Comparison of ENCODE assay signal across 27 mouse cellular contexts in genomic region chr16:90265106-90265505, GRCm38 (mm10). TPM values are rescaled to one million over a fixed set of nuclear protein-coding genes. Genes with fewer than 3 reads are reported as not detected.
DNase-seq lines count a peak whose midpoint lies in the region; ATAC-seq and TF ChIP-seq lines count a peak whose summit lies in the region.
"Had no signal": no experiment of that assay in that cellular context is flagged by ENCODE, and none has a peak within 500 bp of the region (broad histone marks: within the 10 kb centered on the region; RNA-seq: fewer than 3 reads in every experiment).

No protein-coding gene starts in this region.

- no peak for TF ChIP-seq POLR2A in MEL (IDR thresholded peaks at IDR 0.05; ENCODE audit: control insufficient read depth in 1 of 2, insufficient read depth in 1 of 2, low read depth in 1 of 2, low read length in 2 of 2, poor library complexity in 1 of 2)

- H3K4me1 ChIP-seq in heart, embryonic 12.5 days (replicated peaks) = peaks cover 42% of the 10 kb centered on the region
- peaks cover 8 to 14% of the 10 kb centered on the region in 2 experiments for H3K4me1 ChIP-seq in MEL (ENCODE audit: control insufficient read depth in 1 of 2, insufficient read depth in 2 of 2, low read length in 2 of 2)
- H3K4me1 ChIP-seq in liver, embryonic 14.5 days (replicated peaks; ENCODE audit: control insufficient read depth in 2 of 2, insufficient read depth in 2 of 2, low read length in 1 of 2) = peaks cover 33 to 37% of the 10 kb centered on the region in 2 experiments
- H3K4me1 ChIP-seq in intestine, postnatal 0 days (replicated peaks; ENCODE audit: control insufficient read depth, insufficient read depth, low read length) = 0 out of 2 replicates have a peak, but pooled peaks cover 4% of the 10 kb centered on the region
- H3K4me1 ChIP-seq: midbrain, embryonic 15.5 days had no signal

- H3K4me3 ChIP-seq in heart, embryonic 12.5 days = no peak overlapping the region
- no peak overlapping the region for H3K4me3 ChIP-seq in MEL (ENCODE audit: control insufficient read depth in 1 of 2, insufficient read depth in 1 of 2, low read depth in 2 of 2, low read length in 2 of 2)
- no peak overlapping the region for H3K4me3 ChIP-seq in liver, embryonic 14.5 days (ENCODE audit: insufficient read depth in 1 of 2, low read depth in 2 of 2, low read length in 2 of 2)
- no peak overlapping the region for H3K4me3 ChIP-seq in intestine, postnatal 0 days (ENCODE audit: low read depth, low read length)
- H3K4me3 ChIP-seq: embryonic facial prominence, embryonic 13.5 days; erythroblast, embryonic 14.5 days; forebrain, embryonic 12.5 days; limb, embryonic 12.5 days; megakaryocyte, embryonic 14.5 days; midbrain, embryonic 15.5 days; myocyte; neural tube, embryonic 13.5 days had no signal

- H3K36me3 ChIP-seq in heart, embryonic 12.5 days = peaks cover 21% of the 10 kb centered on the region
- H3K36me3 ChIP-seq in MEL (ENCODE audit: control insufficient read depth in 1 of 2, insufficient read depth in 2 of 2, low read length in 2 of 2) = peaks cover 22 to 32% of the 10 kb centered on the region in 2 experiments
- H3K36me3 ChIP-seq in liver, embryonic 14.5 days (replicated peaks; ENCODE audit: control insufficient read depth, insufficient read depth, low read depth) = peaks cover 11% of the 10 kb centered on the region
- peaks cover 10% of the 10 kb centered on the region; the same call in 1 of the 2 replicates for H3K36me3 ChIP-seq in intestine, postnatal 0 days (ENCODE audit: control insufficient read depth, insufficient read depth)

- H3K79me2 ChIP-seq in MEL (ENCODE audit: control insufficient read depth, insufficient read depth, low read length, poor library complexity) = peaks cover 42% of the 10 kb centered on the region

- WGBS in heart, embryonic 12.5 days = 52% methylated on average over 1 of the region's 1 CpGs
- WGBS in liver, embryonic 14.5 days (ENCODE audit: insufficient replicate concordance) = 24% methylated on average over 1 of the region's 1 CpGs
- 56% methylated on average over 1 of the region's 1 CpGs for WGBS in intestine, postnatal 0 days

- H3K9me3 ChIP-seq in heart, embryonic 12.5 days (replicated peaks) = no peaks in the 10 kb centered on the region
- no peaks in the 10 kb centered on the region for H3K9me3 ChIP-seq in MEL (replicated peaks; ENCODE audit: insufficient read depth, low read length)
- H3K9me3 ChIP-seq in liver, embryonic 14.5 days (ENCODE audit: control insufficient read depth, low read length) = no peaks in the 10 kb centered on the region
- H3K9me3 ChIP-seq in intestine, postnatal 0 days (ENCODE audit: control insufficient read depth) = no peaks in the 10 kb centered on the region
- H3K9me3 ChIP-seq: embryonic facial prominence, embryonic 13.5 days; forebrain, embryonic 12.5 days; limb, embryonic 12.5 days; megakaryocyte, embryonic 14.5 days; midbrain, embryonic 15.5 days; neural tube, embryonic 13.5 days had no signal

- no peak overlapping the region for H3K4me2 ChIP-seq in heart, embryonic 12.5 days
- peak overlapping the region; percentile 56 for H3K4me2 ChIP-seq in liver, embryonic 14.5 days (ENCODE audit: low read depth)
- H3K4me2 ChIP-seq in intestine, postnatal 0 days (replicated peaks; ENCODE audit: low read depth) = no peak overlapping the region
- H3K4me2 ChIP-seq: embryonic facial prominence, embryonic 13.5 days; forebrain, embryonic 12.5 days; limb, embryonic 12.5 days; lung, embryonic 14.5 days; midbrain, embryonic 15.5 days; neural tube, embryonic 13.5 days had no signal

- no peak for DNase-seq in heart, postnatal 36 days
- DNase-seq in MEL (ENCODE audit: low read depth, low spot score) = peak; percentile 25
- peak; percentile 45 to 52 (median 48) for DNase-seq in liver, embryonic 14.5 days (ENCODE audit: low read depth in 3 of 3, low spot score in 3 of 3)
- DNase-seq in yolk sac, embryonic 10.5 days (ENCODE audit: low spot score) = peak; percentile 42
- no peak for DNase-seq in adrenal gland, adult 2 months
- DNase-seq: adrenal gland, postnatal 14 days; cerebellum, adult 8-10 months; cerebellum, postnatal 36 days; embryo, embryonic 11 days; gastrocnemius, postnatal 36 days; kidney, postnatal 36 days; layer of hippocampus, postnatal 36 days; lung, embryonic 14.5 days; right cerebral cortex, postnatal 4 days; thymus, postnatal 25 days had no signal

- H3K27ac ChIP-seq in heart, embryonic 12.5 days (ENCODE audit: poor library complexity, severe bottlenecking) = peak overlapping the region; percentile 64
- no peak overlapping the region for H3K27ac ChIP-seq in MEL (ENCODE audit: control insufficient read depth, low read depth, low read length)
- peak overlapping the region; percentile 62 for H3K27ac ChIP-seq in liver, embryonic 14.5 days
- no peak overlapping the region for H3K27ac ChIP-seq in intestine, postnatal 0 days (ENCODE audit: low read depth, low read length)
- H3K27ac ChIP-seq: embryonic facial prominence, embryonic 13.5 days; forebrain, embryonic 12.5 days; hindbrain, postnatal 0 days; limb, embryonic 12.5 days; midbrain, embryonic 15.5 days; neural tube, embryonic 13.5 days had no signal

- no peak for TF ChIP-seq CTCF in MEL (IDR thresholded peaks at IDR 0.05 in 2 of 3, conservative IDR thresholded peaks at IDR 0.05 in 1 of 3; ENCODE audit: control insufficient read depth in 1 of 3, insufficient read depth in 1 of 3, low read depth in 2 of 3, low read length in 3 of 3, poor library complexity in 1 of 3, severe bottlenecking in 1 of 3)
- no peak for TF ChIP-seq CTCF in liver, embryonic 14.5 days (IDR thresholded peaks at IDR 0.05; ENCODE audit: low read depth)
- TF ChIP-seq CTCF in intestine, postnatal 0 days (IDR thresholded peaks at IDR 0.05; ENCODE audit: low read depth) = no peak

- no peaks in the 10 kb centered on the region for H3K27me3 ChIP-seq in heart, embryonic 12.5 days (replicated peaks)
- no peaks in the 10 kb centered on the region for H3K27me3 ChIP-seq in MEL (ENCODE audit: control insufficient read depth in 1 of 2, insufficient read depth in 2 of 2, low read length in 2 of 2)
- no peaks in the 10 kb centered on the region for H3K27me3 ChIP-seq in liver, embryonic 14.5 days (ENCODE audit: control insufficient read depth, insufficient read depth, low read length)
- no peaks in the 10 kb centered on the region for H3K27me3 ChIP-seq in intestine, postnatal 0 days (replicated peaks; ENCODE audit: control insufficient read depth, insufficient read depth, low read length)
- H3K27me3 ChIP-seq: embryonic facial prominence, embryonic 13.5 days; forebrain, embryonic 12.5 days; limb, embryonic 12.5 days; megakaryocyte, embryonic 14.5 days; midbrain, embryonic 15.5 days; neural tube, embryonic 13.5 days had no signal

- 0 out of 4 replicates have a peak, but pooled peaks have one; percentile 5 to 6 for TF ChIP-seq EP300 in MEL (IDR thresholded peaks at IDR 0.05; ENCODE audit: low read depth in 1 of 2, low read length in 2 of 2)
- peak; percentile 53; the same call in 1 of the 2 replicates for TF ChIP-seq EP300 in liver, embryonic 14.5 days (IDR thresholded peaks at IDR 0.05; ENCODE audit: low read depth)

- no peak for TF ChIP-seq RAD21 in MEL (IDR thresholded peaks at IDR 0.05; ENCODE audit: low read depth, low read length)

- ATAC-seq in heart, embryonic 12.5 days (ENCODE audit: insufficient number of reproducible peaks, low FRiP score) = no peak
- ATAC-seq in liver, embryonic 14.5 days (ENCODE audit: insufficient read depth) = peak; percentile 50
- no peak for ATAC-seq in intestine, postnatal 0 days
- ATAC-seq: hindbrain, postnatal 0 days; intestine, embryonic 16.5 days; midbrain, embryonic 15.5 days had no signal

- intact Hi-C loops in heart, postnatal 36 days (cut with DNase I) = no loop called here

- H3K9ac ChIP-seq in heart, embryonic 12.5 days = no peak overlapping the region
- no peak overlapping the region for H3K9ac ChIP-seq in MEL (ENCODE audit: control insufficient read depth, low read depth, low read length, poor library complexity, severe bottlenecking)
- no peak overlapping the region; the same call in 1 of the 2 replicates for H3K9ac ChIP-seq in liver, embryonic 14.5 days (replicated peaks)
- no peak overlapping the region for H3K9ac ChIP-seq in intestine, postnatal 0 days (ENCODE audit: low read depth, low read length)
- H3K9ac ChIP-seq: embryonic facial prominence, embryonic 13.5 days; forebrain, embryonic 12.5 days; limb, embryonic 12.5 days; lung, embryonic 14.5 days; midbrain, embryonic 15.5 days; neural tube, embryonic 13.5 days had no signal

TF ChIP-seq in MEL, 35 proteins besides CTCF, POLR2A, EP300 and RAD21:
- TF ChIP-seq MYC (IDR thresholded peaks at IDR 0.05; ENCODE audit: low read depth, low read length) = no peak
- TF ChIP-seq GATA1 (IDR thresholded peaks at IDR 0.05; ENCODE audit: low read depth, low read length) = peak; percentile 30; the same call in 1 of the 2 replicates

RNA-seq across cellular contexts. Expression of gene Scaf4, which starts 19.2 kb away (rescaled TPM):
- polyA plus RNA-seq in heart, embryonic 12.5 days (2016; fragmentation: Nextera tagmentation; extraction: Ambion mirVana) = 27.3 and 29.7 TPM in 2 replicates
- 10 to 100 TPM; 18.1 to 22.0 TPM for total RNA-seq in heart, postnatal 36 days (2021)
- total RNA-seq in MEL (2012; rRNA removed) = 12.2 and 12.3 TPM in 2 replicates
- polyA plus RNA-seq in MEL (2012; ENCODE audit: insufficient read depth in 1 of 2, insufficient read length in 2 of 2, low read depth in 1 of 2, low replicate concordance in 2 of 2, missing spikeins in 1 of 2) = 10 to 100 TPM in 1 of 2 experiments, not detected in 1; 56.2 TPM
- 21.8 and 23.5 TPM in 2 replicates for polyA plus RNA-seq in liver, embryonic 14.5 days (2012; rRNA removed)
- polyA plus RNA-seq in liver, embryonic 14.5 days (2014; fragmentation: Nextera tagmentation; extraction: Ambion mirVana) = 9.0 and 10.1 TPM in 2 replicates
- polyA plus RNA-seq in intestine, postnatal 0 days (2015; fragmentation: Nextera tagmentation; extraction: Ambion mirVana) = 9.3 and 11.9 TPM in 2 replicates
- 10 to 100 TPM; 32.8 to 53.7 TPM for total RNA-seq in adrenal gland, adult 2 months (2021)
- polyA plus RNA-seq in adrenal gland, adult 2 months (2012; rRNA removed) = 76.9 and 81.3 TPM in 2 replicates

RNA-seq across cellular contexts. Expression of gene Sod1, which starts 44.6 kb away (rescaled TPM):
- polyA plus RNA-seq in heart, embryonic 12.5 days (2016; fragmentation: Nextera tagmentation; extraction: Ambion mirVana) = 875 and 884 TPM in 2 replicates
- total RNA-seq in heart, postnatal 36 days (2021) = 100 to 1,000 TPM; 523 to 525 TPM
- total RNA-seq in MEL (2012; rRNA removed) = 380 and 494 TPM in 2 replicates
- 1,000 to 10,000 TPM in 1 of 2 experiments, 100 to 1,000 TPM in 1; 474 to 1,094 TPM for polyA plus RNA-seq in MEL (2012; ENCODE audit: insufficient read depth in 1 of 2, insufficient read length in 2 of 2, low read depth in 1 of 2, low replicate concordance in 2 of 2, missing spikeins in 1 of 2)
- polyA plus RNA-seq in liver, embryonic 14.5 days (2012; rRNA removed) = 623 and 753 TPM in 2 replicates
- 1,393 and 1,455 TPM in 2 replicates for polyA plus RNA-seq in liver, embryonic 14.5 days (2014; fragmentation: Nextera tagmentation; extraction: Ambion mirVana)
- polyA plus RNA-seq in intestine, postnatal 0 days (2015; fragmentation: Nextera tagmentation; extraction: Ambion mirVana) = 1,874 and 1,904 TPM in 2 replicates
- total RNA-seq in adrenal gland, adult 2 months (2021) = 1,000 to 10,000 TPM; 1,281 to 1,419 TPM
- polyA plus RNA-seq in adrenal gland, adult 2 months (2012; rRNA removed) = 539 and 713 TPM in 2 replicates

Comparison
In these comparisons a context has a peak if more than half of its experiments do, and no peak if none do; other contexts are left out.
1. H3K27ac ChIP-seq: peak in heart, embryonic 12.5 days (single experiment) and liver, embryonic 14.5 days (single experiment); none in MEL (single experiment) and intestine, postnatal 0 days (single experiment).
2. DNase-seq: peak in MEL (single experiment), liver, embryonic 14.5 days (3 of 3) and yolk sac, embryonic 10.5 days (single experiment); none in heart, postnatal 36 days (0 of 2) and adrenal gland, adult 2 months (single experiment).